Mouse (Mus musculus): Measurements from ENCODE around the gene Lingo3. TPM values are rescaled to one million over a fixed set of nuclear protein-coding genes. Genes with fewer than 3 reads are reported as not detected.

Lingo3 gene
- polyA plus RNA-seq, 1 experiment from 2014 or later: 0.36 TPM

DNA sequence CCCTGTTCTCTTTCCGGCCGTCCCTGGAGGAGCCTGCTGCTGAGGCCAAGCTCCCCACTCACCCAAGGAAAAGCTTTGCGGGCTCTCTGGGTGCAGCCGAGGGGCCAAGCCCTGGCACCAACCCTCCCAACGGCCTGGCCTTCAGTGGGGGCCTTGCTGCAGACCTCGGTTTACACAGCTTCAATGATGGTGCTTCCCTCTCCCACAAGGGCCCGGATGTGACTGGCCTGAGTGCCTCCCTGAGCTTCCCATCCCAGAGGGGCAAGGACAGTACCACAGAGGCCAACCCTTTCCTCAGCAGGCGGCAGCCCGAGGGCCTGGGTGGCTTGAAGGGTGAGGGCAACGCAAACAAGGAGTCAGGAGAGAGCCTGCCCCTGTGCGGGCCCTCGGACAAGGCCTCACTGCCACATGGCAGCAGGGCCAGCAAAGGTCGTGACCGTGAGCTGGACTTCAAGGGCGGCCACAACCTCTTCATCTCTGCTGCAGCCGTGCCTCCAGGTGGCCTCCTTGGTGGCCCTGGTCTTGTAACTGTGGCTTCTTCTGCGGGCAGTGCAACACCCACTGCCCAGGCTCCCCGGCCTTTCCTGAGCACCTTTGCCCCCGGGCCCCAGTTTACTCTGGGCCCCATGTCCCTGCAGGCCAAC is 53.0 kb downstream of the Lingo3 start:
- Histone ChIP-seq H3K9me3 (ENCODE audit: control insufficient read depth, low read length) (no peaks in the 10 kb centered on the region; the same call in 1 of the 2 replicates), H3K36me3 (ENCODE audit: control insufficient read depth, insufficient read depth, low read length) (peaks cover 67% of the 10 kb centered on the region), H3K4me1 (ENCODE audit: control insufficient read depth, insufficient read depth, low read length) (no peaks in the 10 kb centered on the region), H3K9ac (ENCODE audit: low read length) (no peak overlapping the region), H3K27ac (replicated peaks; ENCODE audit: low read depth, low read length) (no peak overlapping the region; the same call in 1 of the 2 replicates), H3K27me3 (ENCODE audit: control insufficient read depth, insufficient read depth, low read length) (no peaks in the 10 kb centered on the region), H3K4me3 (ENCODE audit: low read depth, low read length) (no peak overlapping the region), H3K4me2 (ENCODE audit: low read depth, severe bottlenecking) (no peak overlapping the region)
- ATAC-seq (ENCODE audit: insufficient number of reproducible peaks, low FRiP score, low TSS enrichment, low read depth) (no peak), DNase-seq (ENCODE audit: low spot score) (no peak)
- WGBS: 84% methylated on average over 19 of the region's 19 CpGs

GRCm38 (mm10) chr10:80787517-80787916 is 56.3 kb downstream of the Lingo3 start:
- ATAC-seq (ENCODE audit: insufficient number of reproducible peaks, low FRiP score, low TSS enrichment, low read depth): no peak

DNA sequence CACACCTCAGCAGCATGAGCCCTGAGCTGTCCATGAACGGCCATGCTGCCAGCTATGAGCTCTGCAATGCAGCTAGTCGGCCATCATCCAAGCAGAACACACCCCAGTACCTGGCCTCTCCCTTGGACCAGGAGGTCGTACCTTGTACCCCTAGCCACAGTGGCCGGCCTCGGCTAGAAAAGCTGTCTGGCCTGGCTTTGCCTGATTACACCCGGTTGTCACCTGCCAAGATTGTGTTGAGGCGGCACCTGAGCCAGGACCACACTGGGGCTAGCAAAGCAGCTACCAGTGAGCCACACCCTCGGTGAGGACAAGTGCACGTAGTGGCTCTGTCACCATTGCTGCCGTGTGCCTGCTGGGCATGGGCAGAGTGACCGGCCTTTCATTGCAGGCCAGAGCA is 57.9 kb downstream of the Lingo3 start:
- ATAC-seq (ENCODE audit: insufficient number of reproducible peaks, low FRiP score, low TSS enrichment, low read depth) (no peak), DNase-seq (ENCODE audit: low spot score) (no peak)
- Histone ChIP-seq H3K4me2 (ENCODE audit: low read depth, severe bottlenecking) (no peak overlapping the region), H3K4me1 (ENCODE audit: control insufficient read depth, insufficient read depth, low read length) (no peaks in the 10 kb centered on the region), H3K9me3 (ENCODE audit: control insufficient read depth, low read length) (no peaks in the 10 kb centered on the region), H3K4me3 (ENCODE audit: low read depth, low read length) (no peak overlapping the region), H3K27me3 (ENCODE audit: control insufficient read depth, insufficient read depth, low read length) (no peaks in the 10 kb centered on the region), H3K36me3 (ENCODE audit: control insufficient read depth, insufficient read depth, low read length) (peaks cover 76% of the 10 kb centered on the region), H3K27ac (replicated peaks; ENCODE audit: low read depth, low read length) (no peak overlapping the region), H3K9ac (ENCODE audit: low read length) (no peak overlapping the region)
- 95% methylated on average over 11 of the region's 11 CpGs for WGBS

More at GRCm38 (mm10) chr10:80787517-80787916, 56.3 kb downstream of the Lingo3 start:
- whole genome bisulfite sequencing: 79% methylated on average over 2 of the region's 2 CpGs
- no peak overlapping the region for H3K9ac ChIP-seq (ENCODE audit: low read length)
- DNase-seq (ENCODE audit: low spot score): no peak
- H3K4me1 ChIP-seq (ENCODE audit: control insufficient read depth, insufficient read depth, low read length): no peaks in the 10 kb centered on the region
- no peaks in the 10 kb centered on the region for H3K27me3 ChIP-seq (ENCODE audit: control insufficient read depth, insufficient read depth, low read length)
- no peak overlapping the region for H3K27ac ChIP-seq (replicated peaks; ENCODE audit: low read depth, low read length)
- H3K9me3 ChIP-seq (ENCODE audit: control insufficient read depth, low read length): no peaks in the 10 kb centered on the region; the same call in 1 of the 2 replicates
- H3K36me3 ChIP-seq (ENCODE audit: control insufficient read depth, insufficient read depth, low read length): peaks cover 76% of the 10 kb centered on the region
- no peak overlapping the region for H3K4me2 ChIP-seq (ENCODE audit: low read depth, severe bottlenecking)
- no peak overlapping the region for H3K4me3 ChIP-seq (ENCODE audit: low read depth, low read length)

GRCm38 (mm10) chr10:80784871-80785270 is 59.0 kb downstream of the Lingo3 start:
- no peaks in the 10 kb centered on the region for H3K27me3 ChIP-seq (ENCODE audit: control insufficient read depth, insufficient read depth, low read length)
- ATAC-seq (ENCODE audit: insufficient number of reproducible peaks, low FRiP score, low TSS enrichment, low read depth) (no peak), DNase-seq (ENCODE audit: low spot score) (no peak)
- no peaks in the 10 kb centered on the region for H3K4me1 ChIP-seq (ENCODE audit: control insufficient read depth, insufficient read depth, low read length)
- H3K4me2 ChIP-seq (ENCODE audit: low read depth, severe bottlenecking): no peak overlapping the region
- 90% methylated on average over 12 of the region's 12 CpGs for WGBS
- no peak overlapping the region for H3K27ac ChIP-seq (replicated peaks; ENCODE audit: low read depth, low read length)
- peaks cover 71% of the 10 kb centered on the region for H3K36me3 ChIP-seq (ENCODE audit: control insufficient read depth, insufficient read depth, low read length)
- H3K9ac ChIP-seq (ENCODE audit: low read length): no peak overlapping the region
- H3K4me3 ChIP-seq (ENCODE audit: low read depth, low read length): no peak overlapping the region
- H3K9me3 ChIP-seq (ENCODE audit: control insufficient read depth, low read length): no peaks in the 10 kb centered on the region

DNA sequence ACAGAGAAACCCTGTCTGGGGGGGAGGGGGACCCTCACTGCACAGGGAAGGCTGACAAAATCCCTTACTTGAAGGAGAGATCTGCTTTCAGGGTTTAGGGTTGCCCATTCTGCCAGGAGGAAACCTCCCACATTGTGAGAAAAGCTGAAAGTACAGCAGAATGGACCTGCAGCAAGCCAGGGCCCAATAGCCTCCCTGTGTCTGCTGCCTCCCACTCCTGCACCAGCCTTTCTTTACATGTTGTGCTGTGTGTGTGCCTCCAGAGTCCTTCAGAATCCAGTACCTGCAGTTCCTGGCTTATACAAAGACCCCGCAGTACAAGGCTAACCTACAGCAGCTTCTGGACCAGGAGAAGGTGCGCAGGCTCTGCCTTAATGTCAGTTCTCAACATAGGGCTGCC is 59.5 kb downstream of the Lingo3 start:
- Histone ChIP-seq H3K27me3 (ENCODE audit: control insufficient read depth, insufficient read depth, low read length) (no peaks in the 10 kb centered on the region), H3K27ac (replicated peaks; ENCODE audit: low read depth, low read length) (no peak overlapping the region), H3K4me1 (ENCODE audit: control insufficient read depth, insufficient read depth, low read length) (no peaks in the 10 kb centered on the region), H3K9me3 (ENCODE audit: control insufficient read depth, low read length) (no peaks in the 10 kb centered on the region), H3K4me3 (ENCODE audit: low read depth, low read length) (no peak overlapping the region), H3K36me3 (ENCODE audit: control insufficient read depth, insufficient read depth, low read length) (peaks cover 69% of the 10 kb centered on the region), H3K9ac (ENCODE audit: low read length) (no peak overlapping the region), H3K4me2 (ENCODE audit: low read depth, severe bottlenecking) (no peak overlapping the region)
- WGBS: 95% methylated on average over 2 of the region's 2 CpGs
- DNase-seq (ENCODE audit: low spot score) (no peak), ATAC-seq (ENCODE audit: insufficient number of reproducible peaks, low FRiP score, low TSS enrichment, low read depth) (no peak)

MicroRNA genes within 50 kb of the gene (microRNA counts, 519-probe panel; counts per million panel counts)
- not detected for microRNA mmu-miR-1982

Small RNA genes lying within 50 kb of the gene (microRNA-seq; reads per million reads assigned to microRNA genes)
- gene Mir1982: 4.0 reads per million, percentile 6 among the genes with 10 or more reads in this experiment

Other genes starting within 250 kb of the Lingo3 start
- gene Scamp4, start 241.2 kb downstream of the Lingo3 start, polyA plus RNA-seq (2014; fragmentation: Nextera tagmentation; extraction: Ambion mirVana): 68.8 and 73.0 TPM in 2 replicates
- gene Adat3, start 241.2 kb downstream of the Lingo3 start, polyA plus RNA-seq (2014; fragmentation: Nextera tagmentation; extraction: Ambion mirVana): 9.7 and 9.8 TPM in 2 replicates
- gene Gm49322, start 238.0 kb downstream of the Lingo3 start, polyA plus RNA-seq (2014; fragmentation: Nextera tagmentation; extraction: Ambion mirVana): 2.1 and 2.6 TPM in 2 replicates
- 126 and 152 TPM in 2 replicates for gene Csnk1g2, start 221.2 kb downstream of the Lingo3 start, polyA plus RNA-seq (2014; fragmentation: Nextera tagmentation; extraction: Ambion mirVana)
- 67.4 and 67.9 TPM in 2 replicates for gene Btbd2, start 187.0 kb downstream of the Lingo3 start, polyA plus RNA-seq (2014; fragmentation: Nextera tagmentation; extraction: Ambion mirVana)
- gene Mknk2, start 165.9 kb downstream of the Lingo3 start, polyA plus RNA-seq (2014; fragmentation: Nextera tagmentation; extraction: Ambion mirVana): 95.3 and 98.5 TPM in 2 replicates
- gene Mob3a, start 142.1 kb downstream of the Lingo3 start, polyA plus RNA-seq (2014; fragmentation: Nextera tagmentation; extraction: Ambion mirVana): 44.0 and 48.6 TPM in 2 replicates
- 4.8 and 5.0 TPM in 2 replicates for gene Izumo4, start 141.9 kb downstream of the Lingo3 start, polyA plus RNA-seq (2014; fragmentation: Nextera tagmentation; extraction: Ambion mirVana)
- gene Ap3d1, start 101.8 kb downstream of the Lingo3 start, polyA plus RNA-seq (2014; fragmentation: Nextera tagmentation; extraction: Ambion mirVana): 67.8 and 68.5 TPM in 2 replicates
- gene Dot1l, start 88.8 kb downstream of the Lingo3 start, polyA plus RNA-seq (2014; fragmentation: Nextera tagmentation; extraction: Ambion mirVana): 23.0 and 27.8 TPM in 2 replicates
- 122 and 130 TPM in 2 replicates for gene Sf3a2, start 45.8 kb downstream of the Lingo3 start, polyA plus RNA-seq (2014; fragmentation: Nextera tagmentation; extraction: Ambion mirVana)
- 141 and 145 TPM in 2 replicates for gene Plekhj1, start 45.4 kb downstream of the Lingo3 start, polyA plus RNA-seq (2014; fragmentation: Nextera tagmentation; extraction: Ambion mirVana)
- gene Amh, start 38.8 kb downstream of the Lingo3 start, polyA plus RNA-seq (2014; fragmentation: Nextera tagmentation; extraction: Ambion mirVana): not detected in 2 replicates
- gene Jsrp1, start 30.5 kb downstream of the Lingo3 start, polyA plus RNA-seq (2014; fragmentation: Nextera tagmentation; extraction: Ambion mirVana): 0.40 and 0.96 TPM in 2 replicates
- gene Oaz1, start 17.4 kb downstream of the Lingo3 start, polyA plus RNA-seq (2014; fragmentation: Nextera tagmentation; extraction: Ambion mirVana): 2,003 and 2,108 TPM in 2 replicates
- gene Lsm7, start 11.2 kb upstream of the Lingo3 start, polyA plus RNA-seq (2014; fragmentation: Nextera tagmentation; extraction: Ambion mirVana): 375 and 398 TPM in 2 replicates
- 26.8 and 28.1 TPM in 2 replicates for gene Sppl2b, start 11.2 kb upstream of the Lingo3 start, polyA plus RNA-seq (2014; fragmentation: Nextera tagmentation; extraction: Ambion mirVana)
- not detected in 2 replicates for gene Tmprss9, start 27.8 kb upstream of the Lingo3 start, polyA plus RNA-seq (2014; fragmentation: Nextera tagmentation; extraction: Ambion mirVana)
- 336 and 355 TPM in 2 replicates for gene Timm13, start 56.9 kb upstream of the Lingo3 start, polyA plus RNA-seq (2014; fragmentation: Nextera tagmentation; extraction: Ambion mirVana)
- gene Lmnb2, start 74.2 kb upstream of the Lingo3 start, polyA plus RNA-seq (2014; fragmentation: Nextera tagmentation; extraction: Ambion mirVana): 23.3 and 26.7 TPM in 2 replicates
- 10.9 and 12.3 TPM in 2 replicates for gene Gadd45b, start 86.0 kb upstream of the Lingo3 start, polyA plus RNA-seq (2014; fragmentation: Nextera tagmentation; extraction: Ambion mirVana)
- gene Gng7, start 170.9 kb upstream of the Lingo3 start, polyA plus RNA-seq (2014; fragmentation: Nextera tagmentation; extraction: Ambion mirVana): 4.6 and 4.8 TPM in 2 replicates
- gene Diras1, start 181.6 kb upstream of the Lingo3 start, polyA plus RNA-seq (2014; fragmentation: Nextera tagmentation; extraction: Ambion mirVana): 0.07 and 0.16 TPM in 2 replicates
- 7.8 and 7.9 TPM in 2 replicates for gene Slc39a3, start 193.4 kb upstream of the Lingo3 start, polyA plus RNA-seq (2014; fragmentation: Nextera tagmentation; extraction: Ambion mirVana)
- 219 and 221 TPM in 2 replicates for gene Sgta, start 216.1 kb upstream of the Lingo3 start, polyA plus RNA-seq (2014; fragmentation: Nextera tagmentation; extraction: Ambion mirVana)
- 64.0 and 73.5 TPM in 2 replicates for gene Thop1, start 226.0 kb upstream of the Lingo3 start, polyA plus RNA-seq (2014; fragmentation: Nextera tagmentation; extraction: Ambion mirVana)

All from limb, embryonic 11.5 days (tissue).